Mouse (Mus musculus) liver, embryonic 14.5 days (tissue): ENCODE results near the gene Gm20503.

ENCODE experiments used
- CTCF ChIP-seq: IDR thresholded peaks from 2 replicates; pipeline ENCODE4 v1.5.1; 2016; ENCODE audit warnings: antibody characterized with exemption, low read depth, control low read depth
- EP300 ChIP-seq: IDR thresholded peaks from 2 replicates; pipeline ENCODE4 v1.6.1; 2016; ENCODE audit warnings: antibody characterized with exemption, low read depth

GRCm38 (mm10) chr4:59043891-59044290 is 40.9 kb downstream of the Gm20503 start:
- TF ChIP-seq EP300 (no peak), CTCF (no peak)
